Mouse (Mus musculus) ES-CJ7 (cell line): ENCODE measurements at regions not wholly inside any gene's neighbourhood (a gene's known extent, or its start where the extent isn't known, plus 50 kb on each side); places are given as distances from the start of the nearest gene placed in this dataset.

Experiments
- DNase-seq: peaks from one replicate; pipeline ENCODE4 v3.0.0; 2011; ENCODE audit warnings: low read depth, low spot score

DNA sequence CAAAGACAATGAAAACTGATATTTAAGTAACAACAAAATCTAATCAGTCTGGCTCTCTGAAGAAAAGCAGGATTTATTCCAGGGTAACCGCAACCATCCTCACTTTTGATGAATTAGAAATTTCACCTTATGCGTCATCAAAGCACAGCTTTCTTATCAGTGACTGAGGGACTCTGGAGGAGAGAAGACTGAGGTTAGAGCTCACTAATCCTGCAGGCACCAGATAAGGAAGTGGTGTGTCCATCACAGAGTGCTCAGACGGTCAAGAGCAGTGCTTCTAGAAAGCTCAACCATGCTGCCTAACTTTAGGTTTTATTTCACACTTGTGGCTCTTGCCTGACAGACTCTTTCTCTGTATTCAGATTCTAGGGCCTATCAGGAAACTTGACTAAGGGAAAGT is 1021.2 kb upstream of the Adgrl4 start:
- no peak for DNase-seq

DNA sequence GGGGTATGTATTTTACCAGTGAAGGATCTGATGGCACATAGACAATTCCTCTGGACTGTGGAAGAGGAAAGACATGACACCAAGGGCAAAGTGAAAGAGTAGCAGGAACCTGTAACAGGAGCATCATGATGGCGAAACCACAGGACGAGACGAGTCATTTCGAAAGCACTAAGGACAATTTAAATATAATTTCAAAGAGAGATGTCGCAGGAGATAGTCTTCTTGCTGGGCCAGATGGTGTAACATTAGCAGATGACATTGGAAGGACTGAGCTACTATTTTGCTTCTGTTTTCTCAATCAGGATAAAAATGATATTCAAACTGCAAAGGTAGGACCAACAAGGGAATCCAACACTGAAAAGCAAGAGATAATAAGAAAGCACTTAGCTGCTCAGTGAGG is 1009.7 kb upstream of the Adgrl4 start:
- DNase-seq = no peak

DNA sequence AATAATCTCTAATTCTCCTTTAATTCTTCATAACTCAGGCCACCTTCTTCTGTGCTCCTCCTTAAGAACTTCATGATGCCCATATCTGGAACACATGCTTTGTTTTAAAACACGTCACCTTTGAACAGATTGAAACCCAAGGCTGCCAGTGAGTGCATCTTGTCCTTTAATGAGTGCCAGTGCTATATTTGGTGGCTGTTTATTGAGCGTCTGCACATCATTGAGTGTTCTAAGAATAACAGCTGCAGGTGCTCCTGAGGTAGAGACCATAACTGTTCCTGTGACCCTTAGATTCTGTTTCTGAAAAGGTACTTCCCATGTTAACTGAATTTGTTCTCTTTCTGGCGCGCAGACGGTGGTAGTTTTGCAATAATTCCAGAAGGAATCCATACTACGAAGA is 1006.4 kb upstream of the Adgrl4 start:
- DNase-seq = no peak

DNA sequence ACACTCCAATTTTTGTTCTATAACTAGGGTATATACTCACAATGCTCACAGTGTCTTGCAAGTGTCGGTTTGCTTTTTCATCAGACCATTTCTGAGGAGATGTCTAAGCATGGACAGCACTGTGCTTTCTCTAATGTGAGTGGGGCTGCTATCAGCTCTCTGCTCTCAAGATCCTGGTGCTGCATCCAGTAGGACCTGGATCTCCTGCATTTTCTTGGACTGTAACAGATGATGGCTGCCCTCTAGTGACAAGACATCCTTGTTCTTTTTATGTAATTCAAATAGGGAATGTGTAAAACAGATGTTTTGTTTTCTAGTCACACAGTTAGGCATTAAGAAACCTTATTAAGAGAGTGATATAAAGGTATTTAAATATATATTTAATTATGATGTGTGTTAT is 1002.5 kb upstream of the Adgrl4 start:
- DNase-seq = peak; percentile 11

DNA sequence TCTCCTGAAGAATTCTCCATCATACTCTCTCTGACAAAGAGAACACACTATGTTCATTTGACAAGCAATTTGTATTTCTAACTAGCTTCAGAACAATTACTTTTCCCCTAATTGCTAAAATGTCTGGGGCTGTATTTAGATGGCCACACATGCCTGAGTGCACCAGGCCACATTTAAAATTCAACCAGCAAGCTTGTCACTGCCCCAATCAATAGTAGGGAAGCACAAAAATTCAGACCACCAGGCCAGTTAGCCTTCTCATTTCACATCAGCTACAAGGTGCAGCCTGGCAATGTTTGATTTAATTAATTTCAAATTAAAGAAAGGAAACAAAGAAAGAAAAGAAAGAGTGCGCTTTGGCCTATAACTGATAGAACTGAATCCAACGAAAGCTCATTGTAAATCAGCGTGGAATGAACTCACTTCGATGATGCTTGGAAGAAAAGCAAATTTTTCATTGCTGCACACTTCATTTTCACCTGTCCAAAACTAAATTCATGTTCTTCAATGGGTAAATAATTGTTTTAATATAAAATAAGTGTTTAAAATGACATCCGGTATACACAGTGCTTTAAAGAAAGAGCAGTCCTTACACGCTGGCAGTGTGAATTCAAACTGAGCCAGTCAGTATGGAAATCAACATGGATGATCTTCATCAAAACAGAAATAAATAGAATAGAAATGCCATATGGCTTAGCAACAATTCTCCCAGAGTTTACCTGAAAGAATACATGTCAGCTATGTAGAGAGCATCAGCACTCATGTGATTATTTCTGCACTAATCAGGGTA is 1001.7 kb upstream of the Adgrl4 start:
- DNase-seq = no peak
